Mouse (Mus musculus) spleen, adult 18-20 months (tissue): ENCODE measurements around the gene Sox18.
A peak's percentile ranks its signal among the peaks of the same experiment; 100 is the strongest.

Source experiments
- DNase-seq, 2 experiments: peaks; one replicate each; pipeline ENCODE4 v3.0.0; 2022; ENCODE audit warnings: mixed read lengths in 2 of 2

Gene Sox18

GRCm38 (mm10) chr2:181679951-181680715 is 8.7 kb upstream of the Sox18 start, which contains the start of gene Tcea2:
Gene Tcea2, plus strand, starts transcription at chr2:181680310.
- peak; percentile 67 to 71 for DNase-seq

- peak; percentile 61 to 69 for DNase-seq
These were observed 7.3 kb upstream of the Sox18 start for GRCm38 (mm10) chr2:181678780-181679179.

GRCm38 (mm10) chr2:181677755-181678098 is 6.3 kb upstream of the Sox18 start:
- DNase-seq = no peak

GRCm38 (mm10) chr2:181677096-181677754 is 5.8 kb upstream of the Sox18 start:
- no peak for DNase-seq

DNA sequence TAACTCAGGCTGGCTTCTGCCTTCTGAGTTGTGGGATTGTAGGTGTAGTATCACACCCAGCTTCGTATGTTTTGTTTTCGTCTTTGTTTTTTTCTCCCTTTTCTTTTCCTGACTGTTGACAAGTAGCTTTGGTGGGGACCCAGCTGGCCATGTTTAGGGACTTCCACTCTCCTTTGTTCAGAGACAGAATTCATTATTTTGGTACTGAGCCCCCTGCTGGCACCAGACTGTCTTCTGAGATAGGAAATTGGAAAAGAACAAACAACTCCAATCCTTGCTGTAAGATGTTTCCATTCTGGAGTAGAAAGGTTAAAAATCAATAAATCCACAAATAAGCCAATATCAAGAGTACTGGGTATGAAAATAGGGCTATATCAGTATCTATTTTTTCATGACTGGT is 5.0 kb upstream of the Sox18 start:
- DNase-seq = no peak

- DNase-seq = no peak
These were observed 4.0 kb upstream of the Sox18 start for GRCm38 (mm10) chr2:181675454-181675853.

DNA sequence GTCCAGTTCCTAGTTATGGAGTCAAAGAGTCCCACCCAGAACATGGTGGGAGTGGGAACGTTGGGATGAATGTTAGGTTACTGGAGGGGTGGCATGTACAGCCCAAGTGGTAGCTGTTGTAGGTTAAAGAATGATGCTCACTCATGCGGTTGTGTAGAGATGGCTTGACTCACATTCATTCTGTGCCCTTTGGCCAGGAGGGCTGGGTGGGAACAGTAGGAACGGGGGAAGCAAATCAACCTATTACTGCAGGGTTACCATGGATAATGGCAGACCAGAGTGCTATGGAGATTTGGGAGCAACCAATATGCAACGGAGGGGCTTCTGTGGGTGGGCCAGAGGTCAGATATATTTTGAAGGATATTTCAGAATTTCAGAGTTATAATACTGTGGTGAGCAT is 3.5 kb upstream of the Sox18 start:
- no peak for DNase-seq

- no peak for DNase-seq
These were observed 2.1 kb upstream of the Sox18 start for GRCm38 (mm10) chr2:181673501-181673900.

DNA sequence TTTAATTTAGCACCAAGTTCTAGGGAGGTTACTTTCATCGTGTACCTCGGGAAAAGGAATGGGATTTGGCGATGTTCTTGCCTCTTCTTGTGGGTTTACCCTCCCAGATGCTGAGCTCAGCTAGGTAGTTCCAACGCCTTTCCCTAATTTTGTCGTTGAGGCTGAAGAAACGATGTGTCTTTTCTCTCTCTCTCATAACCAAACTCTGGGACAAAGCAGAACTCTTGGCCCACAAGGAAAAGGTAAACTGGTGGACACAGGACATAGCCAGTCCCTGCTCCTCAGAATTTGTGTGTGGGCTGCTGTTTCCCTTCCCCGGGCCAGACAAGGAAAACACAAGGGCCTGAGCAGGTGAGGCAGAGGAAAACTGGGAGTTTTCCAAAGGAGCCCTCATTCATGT is 544 bp upstream of the Sox18 start:
- no peak for DNase-seq

- DNase-seq = no peak
These were observed 528 bp downstream of the Sox18 start for GRCm38 (mm10) chr2:181670913-181671311.

- no peak for DNase-seq
These were observed 1.0 kb downstream of the Sox18 start for GRCm38 (mm10) chr2:181670285-181670912.

- no peak for DNase-seq
These were observed 8.2 kb downstream of the Sox18 start for GRCm38 (mm10) chr2:181663298-181663630.

- DNase-seq = no peak
These were observed 8.7 kb downstream of the Sox18 start for GRCm38 (mm10) chr2:181662620-181663297.

- peak; percentile 61 to 77 for DNase-seq
These were observed 11.8 kb downstream of the Sox18 start for GRCm38 (mm10) chr2:181659609-181660055.

GRCm38 (mm10) chr2:181658930-181659555 is 12.4 kb downstream of the Sox18 start:
- DNase-seq = peak in 1 of 2 experiments; percentile 32

DNA sequence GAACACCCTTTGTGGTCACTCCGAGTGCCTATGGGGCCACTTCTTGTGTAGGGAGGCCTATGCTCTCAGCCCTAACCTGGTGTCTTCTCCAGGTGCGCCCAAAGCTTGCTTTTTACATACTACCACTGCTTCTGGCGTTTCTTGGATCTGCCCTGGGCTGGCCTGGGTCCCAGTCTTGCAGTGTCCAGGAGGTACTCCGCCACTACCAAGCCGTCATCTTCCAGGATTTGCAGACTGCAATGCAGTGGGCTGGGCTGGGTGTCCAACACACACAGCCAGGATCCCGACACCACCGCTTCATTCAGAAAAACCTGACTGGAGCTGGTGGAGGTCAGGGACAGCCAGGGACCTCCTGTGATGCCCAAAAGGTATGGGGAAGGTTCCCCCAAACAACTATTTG is 12.9 kb downstream of the Sox18 start:
- DNase-seq = no peak

GRCm38 (mm10) chr2:181657441-181657840 is 14.0 kb downstream of the Sox18 start:
- no peak for DNase-seq

DNA sequence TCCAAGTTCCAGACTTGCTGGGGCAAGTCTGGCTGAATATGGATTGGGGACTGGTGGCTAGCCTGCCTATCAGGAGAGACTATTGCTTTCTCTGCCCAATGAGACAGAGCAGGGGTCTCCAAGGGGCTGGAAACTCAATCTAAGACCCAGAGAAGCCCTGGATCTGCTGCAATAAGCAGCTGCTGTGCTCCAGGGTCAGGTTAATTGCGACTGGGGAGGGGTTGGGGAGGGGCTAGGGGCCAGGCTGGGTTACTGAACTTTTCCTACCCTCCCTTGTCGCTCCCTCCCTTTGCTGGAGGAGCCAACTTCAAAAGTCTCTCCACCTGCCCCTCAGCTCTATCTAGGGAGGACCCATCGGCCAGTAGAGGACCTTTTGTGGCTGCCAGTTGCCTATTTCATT is 14.7 kb downstream of the Sox18 start, which contains the start of gene Gm29797:
Gm29797 (plus strand) TSS at position 301 of the 400 bp plus-strand sequence.
- no peak for DNase-seq

DNA sequence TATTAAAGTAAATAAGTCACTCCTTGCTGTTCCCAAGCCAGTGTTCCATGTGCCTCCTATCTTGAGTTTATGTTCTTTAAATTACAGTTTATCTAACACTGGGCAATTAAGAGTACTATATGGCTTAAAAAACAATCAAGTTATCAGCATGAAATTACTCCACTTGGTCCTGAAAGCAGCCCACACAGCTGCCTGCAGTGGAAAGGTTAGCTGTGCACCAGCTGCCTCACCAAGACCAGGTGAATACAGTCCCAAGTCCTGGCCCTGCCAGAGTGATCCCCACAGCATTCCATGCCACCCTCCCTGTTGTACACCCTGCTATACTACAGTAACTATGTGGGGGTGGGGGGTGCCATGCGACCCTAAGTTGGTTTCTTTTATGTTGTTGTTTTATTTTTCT is 17.9 kb downstream of the Sox18 start:
- no peak for DNase-seq

DNA sequence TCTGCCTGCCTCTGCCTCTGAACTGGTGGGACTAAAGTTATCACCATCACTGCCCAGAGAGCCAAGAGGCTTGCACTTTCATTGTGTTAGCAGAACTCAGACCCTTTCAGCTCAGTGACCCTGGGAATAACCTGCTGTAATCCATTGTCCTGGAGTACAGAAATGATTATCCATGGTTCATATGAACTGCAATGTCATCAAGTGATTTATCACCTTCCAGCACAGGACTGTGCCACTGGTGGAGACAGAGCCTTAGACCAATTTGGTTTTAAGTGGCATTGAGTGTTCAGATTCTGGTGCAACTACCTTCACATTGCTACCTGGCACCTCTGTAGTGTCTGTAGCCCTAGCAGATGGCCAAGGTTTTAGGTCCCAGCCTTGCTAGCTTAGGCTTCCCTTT is 18.4 kb downstream of the Sox18 start:
- DNase-seq = no peak

DNA sequence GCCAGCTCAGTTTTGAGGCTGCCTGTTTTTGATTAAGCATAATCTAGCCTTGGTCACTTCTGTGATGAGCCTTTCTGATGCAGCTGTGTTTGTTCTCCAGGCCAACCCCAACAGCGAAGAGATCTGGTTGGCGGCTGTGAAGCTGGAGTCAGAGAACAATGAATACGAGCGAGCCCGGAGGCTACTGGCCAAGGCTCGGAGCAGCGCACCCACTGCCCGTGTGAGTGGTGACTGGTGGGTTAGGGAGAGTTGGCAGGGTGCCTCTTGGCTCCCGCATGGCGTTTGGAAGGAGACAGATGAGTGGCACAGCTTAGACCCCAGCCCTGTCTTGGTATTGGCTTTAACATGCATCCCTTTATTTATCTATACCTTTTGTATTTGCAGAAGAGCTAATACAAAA is 22.5 kb downstream of the Sox18 start:
- no peak for DNase-seq

DNA sequence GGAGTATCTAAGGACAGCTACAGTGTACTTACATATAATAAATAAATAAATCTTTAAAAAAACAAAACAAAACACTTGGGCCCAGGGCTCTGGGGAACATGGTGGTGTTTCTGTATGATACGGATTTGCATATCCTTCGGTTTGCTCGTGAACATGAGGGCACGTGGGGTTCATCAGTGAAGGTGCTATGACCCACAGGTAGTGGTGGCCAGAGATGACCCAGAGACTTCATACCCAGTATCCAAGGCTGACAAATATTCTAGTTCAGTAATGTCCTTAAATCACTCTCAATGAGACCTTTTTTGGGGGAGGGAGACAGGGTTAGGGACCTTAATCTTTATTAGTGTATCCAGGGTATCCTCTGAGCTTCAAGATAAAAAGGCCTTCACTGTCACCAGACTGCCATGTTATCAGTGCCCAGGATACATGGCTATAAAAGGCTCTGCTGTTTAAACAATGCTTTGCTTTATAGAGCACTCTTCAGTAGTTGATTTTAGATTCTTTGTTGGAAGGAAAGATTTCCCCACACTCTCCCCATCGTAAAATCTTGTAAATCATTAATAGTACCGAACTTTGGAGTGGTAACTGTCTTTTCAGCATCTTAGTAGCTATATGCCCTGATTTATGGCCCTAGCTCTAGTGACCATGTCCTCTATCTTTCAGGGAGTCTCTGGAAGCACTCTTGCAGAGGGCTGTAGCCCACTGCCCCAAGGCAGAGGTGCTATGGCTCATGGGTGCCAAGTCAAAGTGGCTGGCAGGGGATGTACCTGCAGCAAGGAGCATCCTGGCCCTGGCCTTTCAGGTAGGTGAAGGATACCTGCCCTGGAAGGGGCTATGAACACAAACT is 24.6 kb downstream of the Sox18 start:
- DNase-seq = no peak
